Mouse (Mus musculus): ENCODE results near the gene Dcun1d5. TPM values are rescaled to one million over a fixed set of nuclear protein-coding genes. Genes with fewer than 3 reads are reported as not detected.

Gene Dcun1d5
- polyA plus RNA-seq, 1 experiment from 2014 or later = 141 TPM

Other genes with a start within 250 kb of the Dcun1d5 start
- gene Dync2h1, start 74 bp upstream of the Dcun1d5 start, polyA plus RNA-seq (2014; fragmentation: Nextera tagmentation; extraction: Ambion mirVana) = 15.5 and 20.5 TPM in 2 replicates
- not detected in 2 replicates for gene Mmp13, start 88.0 kb downstream of the Dcun1d5 start, polyA plus RNA-seq (2014; fragmentation: Nextera tagmentation; extraction: Ambion mirVana)
- not detected in 2 replicates for gene Mmp12, start 159.9 kb downstream of the Dcun1d5 start, polyA plus RNA-seq (2014; fragmentation: Nextera tagmentation; extraction: Ambion mirVana)
- not detected in 2 replicates for gene Mmp1b, start 203.5 kb downstream of the Dcun1d5 start, polyA plus RNA-seq (2014; fragmentation: Nextera tagmentation; extraction: Ambion mirVana)

All from forebrain, embryonic 14.5 days (tissue).